Mouse (Mus musculus) limb, embryonic 14.5 days (tissue): ENCODE measurements at regions not wholly inside any gene's neighbourhood (a gene's known extent, or its start where the extent isn't known, plus 50 kb on each side); places are given as distances from the start of the nearest gene placed in this dataset.

ENCODE experiments used
- ATAC-seq: fragments of 200-750 bp; cut with Nextera tagmentation; 2 replicates; pipeline ENCODE4 v1.8.0; 2017; ENCODE audit warnings: low read depth, moderate number of reproducible peaks, moderate TSS enrichment; ENCODE audit not compliant: low FRiP score
- DNase-seq: peaks from one replicate; pipeline ENCODE4 v3.0.0-alpha.2; 2015; ENCODE audit warnings: low spot score
- H3K27ac ChIP-seq: fragments of 300-500 bp; sonication (generic); replicated peaks from 2 replicates; pipeline ENCODE4 v1.5.1; 2014; ENCODE audit warnings: low read depth, mild to moderate bottlenecking, low read length, moderate library complexity, mixed read lengths
- H3K27me3 ChIP-seq: fragments of 300-500 bp; sonication (generic); 2 replicates; pipeline ENCODE4 v1.6.1; 2014; ENCODE audit warnings: low read length, mixed read lengths; ENCODE audit not compliant: control insufficient read depth, insufficient read depth
- H3K36me3 ChIP-seq: fragments of 300-500 bp; sonication (generic); 2 replicates; pipeline ENCODE4 v1.6.1; 2014; ENCODE audit warnings: mild to moderate bottlenecking, low read length, moderate library complexity, mixed read lengths; ENCODE audit not compliant: control insufficient read depth, insufficient read depth
- H3K4me1 ChIP-seq: fragments of 300-500 bp; sonication (generic); 2 replicates; pipeline ENCODE4 v1.6.1; 2014; ENCODE audit warnings: antibody characterized with exemption, low read length, mixed read lengths; ENCODE audit not compliant: control insufficient read depth, insufficient read depth
- H3K4me2 ChIP-seq: fragments of 300-500 bp; sonication (generic); replicated peaks from 2 replicates; pipeline ENCODE4 v1.6.1; 2014; ENCODE audit warnings: low read depth, mild to moderate bottlenecking, low read length, moderate library complexity; ENCODE audit not compliant: severe bottlenecking
- H3K4me3 ChIP-seq: fragments of 300-500 bp; sonication (generic); replicated peaks from 2 replicates; pipeline ENCODE4 v1.5.1; 2014; ENCODE audit warnings: low read length
- H3K9ac ChIP-seq: fragments of 300-500 bp; sonication (generic); 2 replicates; pipeline ENCODE4 v1.6.1; 2014; ENCODE audit warnings: mild to moderate bottlenecking, low read depth, low read length, moderate library complexity; ENCODE audit not compliant: severe bottlenecking
- H3K9me3 ChIP-seq: fragments of 300-500 bp; sonication (generic); 2 replicates; pipeline ENCODE4 v1.6.1; 2016; ENCODE audit warnings: low read length; ENCODE audit not compliant: control insufficient read depth
- POLR2A ChIP-seq: fragments of 200-500 bp; IDR thresholded peaks from 2 replicates; pipeline ENCODE4 v1.8.0; 2012; ENCODE audit warnings: inconsistent platforms, mild to moderate bottlenecking, moderate library complexity, borderline replicate concordance; ENCODE audit not compliant: insufficient read depth, insufficient read length; ENCODE audit errors: extremely low read depth
- WGBS: fragments of 180-500 bp; shearing (Covaris S2); extraction: QIAGEN DNeasy Blood & Tissue Kit; methylation state at CpG from one replicate; pipeline ENCODE4 v1.1.7; 2014; 5-methylcytosine and 5-hydroxymethylcytosine counted together

DNA sequence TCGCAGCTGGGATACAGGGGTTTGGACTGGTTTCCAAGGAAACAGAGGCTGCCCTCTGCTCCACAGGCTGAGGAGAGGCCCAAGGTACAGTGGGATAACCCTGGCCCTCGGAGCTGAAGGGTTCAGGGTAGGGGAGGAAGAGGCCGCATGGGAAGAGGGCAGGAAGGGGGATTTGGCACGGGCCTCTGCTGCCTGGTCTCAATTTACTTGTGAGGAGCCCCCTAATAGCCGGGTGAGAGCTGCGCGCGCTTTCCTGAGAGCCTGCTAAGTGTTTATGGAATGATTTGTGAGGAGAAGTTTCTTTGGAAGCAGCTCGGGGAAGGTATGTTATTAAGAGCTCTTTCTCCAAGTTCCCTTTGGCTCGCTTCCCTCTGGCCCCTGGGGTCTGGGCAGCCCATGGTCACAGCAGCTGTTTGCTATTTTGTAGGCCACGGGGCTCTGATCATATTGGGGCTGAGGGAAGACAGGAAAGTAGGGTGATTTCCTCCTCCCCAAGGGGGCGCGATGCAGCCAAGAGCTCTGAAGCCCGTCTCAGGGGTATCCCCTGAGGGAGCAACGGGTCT lies 50.5 kb upstream of the Wnt11 start:
- Histone ChIP-seq H3K9me3 (no peaks in the 10 kb centered on the region), H3K4me2 (peak overlapping the region; percentile 33), H3K4me3 (no peak overlapping the region), H3K27ac (peak overlapping the region; percentile 87), H3K9ac (no peak overlapping the region; the same call in 1 of the 2 replicates), H3K36me3 (no peaks in the 10 kb centered on the region), H3K4me1 (peaks cover 34% of the 10 kb centered on the region), H3K27me3 (no peaks in the 10 kb centered on the region; the same call in 1 of the 2 replicates)
- ATAC-seq (peak; percentile 76), DNase-seq (peak; percentile 88)
- no peak for TF ChIP-seq POLR2A
- WGBS: 21% methylated on average over 15 of the region's 15 CpGs
